Mouse (Mus musculus) c-Kit-positive CD71-positive TER-119-positive erythroid progenitor cells, embryonic 14.5 days (primary cell): ENCODE measurements around the gene Myl4.

Experiments used
- DNase-seq: peaks from one replicate; pipeline ENCODE4 v3.0.0-alpha.2; 2013; ENCODE audit warnings: low spot score

Gene Myl4

DNA sequence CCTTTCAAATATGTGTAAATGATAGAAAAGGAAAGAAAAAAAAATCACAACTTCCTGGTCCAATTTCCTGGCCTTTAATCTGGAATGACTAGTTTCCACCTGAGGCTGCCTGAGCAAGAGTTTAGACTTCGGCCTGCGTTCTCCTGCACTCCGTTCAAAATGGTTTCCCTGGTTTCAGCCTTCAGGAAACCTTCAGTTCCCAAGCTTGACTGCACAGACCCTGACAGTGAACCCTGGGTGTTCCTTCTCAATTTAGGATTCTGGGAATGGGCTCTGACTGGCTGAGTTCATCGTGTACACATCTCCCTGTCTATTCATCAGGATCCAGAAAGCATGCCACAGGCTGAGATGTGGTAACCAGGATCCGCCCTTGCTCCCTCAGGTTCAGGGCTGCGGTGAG, 53.7 kb downstream of the Myl4 start:
- no peak for DNase-seq

DNA sequence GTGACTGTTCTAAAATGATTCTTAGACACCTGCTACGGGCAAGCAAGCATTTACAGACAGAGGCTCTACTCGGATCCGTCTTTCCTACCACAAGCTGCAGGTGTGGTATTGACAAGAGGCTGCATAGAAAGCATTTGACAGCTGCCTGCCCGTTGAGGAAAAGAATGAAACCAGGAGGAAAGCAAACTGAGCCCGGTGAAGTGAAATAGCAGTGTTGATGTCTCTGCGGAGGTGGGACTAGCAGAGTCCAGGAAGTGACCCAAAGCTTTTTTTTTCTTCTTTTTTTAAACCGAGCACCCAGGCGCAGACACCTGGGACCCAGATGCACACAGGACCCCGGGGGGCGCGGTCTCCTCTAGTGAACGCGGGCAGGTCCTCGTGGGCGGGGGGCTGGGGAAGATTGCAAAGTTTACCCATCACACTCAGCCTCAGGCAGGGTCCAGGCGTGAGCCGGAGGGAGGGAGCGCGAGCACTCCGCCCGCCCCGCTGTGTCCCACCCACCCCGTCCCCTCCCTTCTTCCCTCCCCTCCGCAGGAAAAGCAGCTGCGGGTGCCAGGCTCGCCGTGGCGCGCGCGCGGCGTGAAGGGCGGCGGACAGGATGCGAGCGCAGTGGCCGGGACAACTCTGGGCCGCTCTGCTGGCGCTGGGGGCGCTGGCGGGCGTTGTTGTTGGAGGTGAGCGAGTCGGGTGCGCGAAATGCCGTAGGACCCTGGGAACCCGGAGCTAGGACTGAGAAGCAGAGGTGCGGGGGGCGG, 57.2 kb downstream of the Myl4 start, which contains the start of gene Itgb3:
Gene Itgb3 (plus strand): TSS at position 510 of the 755 bp plus-strand sequence.
- no peak for DNase-seq

DNA sequence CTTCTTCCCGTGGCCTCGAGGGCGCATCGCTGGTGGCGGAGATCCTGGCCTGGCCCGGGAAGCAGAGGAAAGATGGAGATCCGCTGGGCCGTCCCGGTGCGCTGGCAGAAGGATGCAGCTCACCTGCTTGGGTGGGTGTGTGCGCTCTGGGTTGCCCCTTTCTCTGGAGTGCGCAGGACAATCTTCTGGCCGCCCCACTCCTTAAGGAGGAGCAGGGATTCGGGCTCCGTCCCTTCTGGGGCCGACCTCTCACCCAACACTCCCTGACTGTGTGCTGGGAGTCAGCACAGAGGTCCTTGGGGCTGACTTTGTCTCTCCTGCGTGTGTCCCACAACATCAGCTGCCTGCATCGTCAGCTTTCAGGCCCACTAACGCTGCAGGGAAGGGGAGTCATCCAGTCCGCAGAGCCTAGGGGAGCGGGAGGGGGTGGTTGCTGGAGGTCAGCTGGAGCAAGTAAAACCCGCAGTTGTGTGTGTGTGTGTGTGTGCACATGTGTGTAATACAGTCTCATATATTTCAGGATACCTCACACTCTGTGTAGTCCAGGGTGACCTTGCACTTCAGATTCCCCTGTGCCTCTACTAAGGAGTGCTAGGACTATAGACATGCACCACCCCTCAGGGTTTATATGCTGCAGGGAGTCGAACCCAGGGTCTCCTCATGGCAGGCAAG, 57.9 kb downstream of the Myl4 start:
- DNase-seq = no peak

DNA sequence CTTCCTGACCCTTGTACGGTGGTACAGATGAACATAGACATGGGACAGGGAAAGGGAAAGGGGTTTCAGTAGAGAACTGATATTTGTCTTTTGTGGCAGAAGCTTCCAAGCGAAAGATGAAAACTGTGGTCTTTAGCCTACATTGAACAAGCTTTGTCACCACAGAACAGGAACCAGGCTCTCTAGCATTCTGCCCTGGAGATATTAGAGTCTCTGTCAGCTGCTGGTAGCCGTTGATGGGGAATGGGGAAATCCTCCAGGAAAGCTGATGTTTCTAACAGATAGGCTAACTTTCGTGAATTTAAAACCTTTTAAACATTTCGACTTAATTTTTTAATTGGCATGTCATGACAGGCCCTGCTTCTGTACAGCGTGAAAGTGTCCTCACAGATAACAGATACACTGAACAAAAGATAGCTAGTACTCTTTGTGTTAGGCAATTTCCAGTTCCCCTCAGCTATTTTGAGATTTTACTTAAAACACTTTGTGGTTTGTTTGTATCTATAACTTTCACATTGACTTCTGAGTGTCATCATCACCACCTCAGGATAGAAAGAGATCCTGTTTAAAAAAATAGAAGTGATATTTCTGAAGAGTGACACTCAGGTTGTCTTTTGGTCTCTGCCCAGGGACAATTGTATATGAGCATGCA, 58.7 kb downstream of the Myl4 start:
- DNase-seq = no peak

DNA sequence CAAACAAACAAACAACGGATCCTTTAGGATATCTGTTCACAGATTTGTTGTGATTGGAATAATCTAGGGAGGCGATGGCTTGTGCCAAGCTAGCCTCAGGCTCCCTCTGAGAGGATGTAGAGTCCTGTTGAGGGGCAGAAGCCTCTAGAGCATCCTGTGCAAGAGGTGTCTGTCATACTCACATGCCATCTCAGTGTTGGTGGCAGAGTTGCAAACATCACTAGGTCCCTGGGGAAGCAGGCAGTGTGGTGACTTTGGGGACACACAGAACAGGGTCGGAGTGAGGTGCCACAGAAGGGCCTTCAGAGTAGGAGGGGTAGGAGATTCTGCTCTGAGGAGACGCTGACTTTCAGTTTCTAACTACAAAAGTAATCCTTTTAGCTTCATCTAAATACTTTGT, 59.3 kb downstream of the Myl4 start:
- no peak for DNase-seq

DNA sequence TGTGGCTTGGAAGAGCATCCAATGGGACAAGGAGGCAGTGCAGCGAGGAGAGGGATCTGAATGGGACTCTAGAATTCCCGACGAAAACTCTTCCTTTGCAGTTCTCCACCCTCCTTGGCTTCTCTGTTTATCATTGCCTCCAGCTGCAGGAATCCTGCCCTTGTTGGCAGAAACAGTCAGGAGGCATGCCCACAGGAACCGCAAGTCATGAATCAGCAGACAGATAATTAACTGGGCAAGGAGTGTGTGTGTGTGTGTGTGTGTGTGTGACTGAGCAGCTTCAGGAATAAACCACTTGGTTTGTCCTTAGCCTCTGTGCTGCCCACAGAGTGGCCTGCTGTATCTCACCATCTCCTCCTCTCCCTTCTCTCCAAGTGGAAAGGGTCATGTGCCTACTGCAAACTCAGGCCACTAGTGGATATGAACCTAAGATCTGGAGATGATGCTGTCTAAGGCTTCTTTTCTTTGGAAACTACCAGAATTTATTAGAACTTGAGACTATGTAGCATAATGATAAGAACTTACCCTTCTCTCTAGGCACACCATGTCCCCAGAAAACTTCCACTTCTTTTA, 61.2 kb downstream of the Myl4 start:
- DNase-seq = no peak

DNA sequence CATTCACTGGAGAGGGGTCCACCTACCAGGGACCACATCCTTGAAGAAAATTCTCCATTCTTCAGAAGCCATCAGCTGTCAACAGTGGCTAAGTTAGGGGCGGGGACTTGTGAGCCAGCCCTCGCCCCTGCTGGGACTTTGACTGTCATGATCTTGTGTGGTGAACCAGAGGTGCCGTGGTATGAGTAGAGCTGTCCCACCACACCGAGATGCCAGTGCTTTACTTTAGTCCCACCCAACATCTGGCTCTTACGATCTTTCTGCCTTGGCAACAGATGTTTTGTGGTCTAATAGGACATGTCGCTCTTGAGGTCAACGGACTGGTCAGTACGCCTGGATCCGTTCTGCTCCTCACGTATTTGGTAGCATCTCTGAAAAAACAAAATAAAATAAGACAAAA, 63.1 kb downstream of the Myl4 start:
- DNase-seq = no peak

DNA sequence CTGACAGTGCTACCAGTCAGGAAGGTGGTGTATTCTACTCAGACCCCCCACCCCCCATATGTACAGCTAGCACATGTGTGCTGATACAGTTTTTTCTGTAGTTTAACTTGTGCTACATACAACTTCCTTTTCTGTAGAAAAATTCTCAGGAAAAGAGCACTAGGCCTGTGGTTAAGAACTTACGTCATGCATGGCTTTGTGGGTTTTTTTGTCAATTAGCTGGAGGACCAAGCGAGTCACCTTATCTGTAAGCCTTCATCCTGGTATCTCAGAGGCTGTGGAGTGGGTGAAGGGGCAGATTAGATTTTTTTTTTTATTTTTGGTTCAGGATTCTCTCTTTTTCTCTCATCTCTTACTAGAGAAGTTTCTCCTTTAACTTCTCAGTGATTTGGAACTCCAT, 63.7 kb downstream of the Myl4 start:
- no peak for DNase-seq

DNA sequence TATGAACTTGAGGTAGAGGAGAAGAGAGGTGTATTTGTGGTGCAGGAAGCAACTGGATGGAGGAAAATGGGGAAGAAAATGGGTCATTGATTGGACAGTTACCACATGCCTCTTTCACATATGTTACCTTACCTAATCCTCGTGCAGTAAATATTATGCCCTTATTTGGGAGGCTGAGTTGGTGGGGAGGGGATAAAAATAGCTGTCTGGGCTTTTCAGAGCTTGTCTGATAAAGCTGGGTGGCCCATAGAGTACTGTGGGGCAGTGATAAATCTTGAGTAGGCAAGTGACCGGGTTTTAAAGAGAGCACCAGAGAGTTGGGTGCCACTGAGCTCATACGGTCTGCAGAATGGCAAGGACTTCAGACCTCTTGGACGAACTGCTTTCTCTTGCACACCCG, 65.7 kb downstream of the Myl4 start:
- no peak for DNase-seq

DNA sequence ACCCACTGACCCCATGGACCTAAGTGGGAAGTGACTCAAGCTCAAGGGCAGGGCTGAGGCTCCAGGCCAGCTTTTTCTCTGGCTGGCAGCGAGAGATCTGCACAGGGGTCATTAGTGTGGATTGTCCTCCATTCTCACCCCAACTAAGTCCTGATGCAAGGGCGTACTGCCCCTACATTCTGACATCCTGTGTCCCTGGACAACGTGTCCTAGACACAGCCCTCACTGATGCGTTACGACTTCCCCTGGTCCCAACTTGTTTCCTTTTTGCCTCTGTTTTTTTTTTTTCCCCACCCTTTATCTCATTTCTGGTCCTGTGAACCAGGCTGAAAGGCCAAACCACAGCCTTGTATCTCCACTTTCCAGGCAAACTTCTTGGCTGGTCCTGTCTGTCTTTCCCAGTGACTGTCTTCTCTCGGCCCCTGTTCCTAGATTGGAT, 68.2 kb downstream of the Myl4 start:
- no peak for DNase-seq

DNA sequence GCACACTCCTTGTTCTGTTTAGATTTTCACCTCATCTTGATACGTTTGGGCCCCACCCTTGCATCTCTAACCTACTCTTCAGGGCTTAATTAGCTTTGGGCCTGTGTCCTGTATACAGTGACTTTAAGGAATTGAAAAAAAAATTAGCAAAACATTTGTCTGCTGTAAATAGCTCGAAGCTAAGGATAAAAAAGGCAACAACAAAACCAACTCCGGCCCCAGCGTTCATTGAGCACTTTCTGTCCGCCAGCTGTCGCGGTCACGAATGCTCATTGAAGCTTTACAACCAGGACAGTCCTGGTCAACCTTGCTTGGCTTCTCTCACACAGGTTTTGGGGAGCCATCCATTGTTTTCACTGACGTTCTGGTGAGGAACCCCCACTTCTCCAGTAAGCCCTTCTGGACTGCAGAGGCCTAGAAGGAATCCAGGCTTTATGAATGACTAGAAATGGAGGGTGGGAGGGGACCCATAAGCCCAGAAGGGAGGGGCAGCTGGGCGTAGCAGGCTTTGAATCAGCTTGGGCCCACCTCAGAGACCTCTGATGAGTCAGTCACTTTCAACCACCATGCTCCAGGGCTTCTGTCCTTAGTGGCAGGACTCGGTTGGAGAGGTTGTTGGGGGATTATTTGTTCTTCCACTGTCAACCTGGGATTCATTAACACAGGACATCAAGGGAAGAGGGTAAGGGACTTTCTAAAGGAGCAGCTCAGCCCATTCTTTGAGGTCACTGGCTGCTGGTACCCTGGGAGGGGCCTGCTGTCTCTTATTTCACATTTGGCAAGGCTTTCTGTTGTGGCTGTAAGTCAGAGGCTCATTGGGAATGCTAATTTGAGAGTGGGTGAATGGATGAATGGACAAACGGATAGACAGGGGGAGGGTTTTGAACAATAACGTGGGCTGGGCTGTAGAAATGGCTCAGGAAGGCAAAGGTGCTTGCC, 68.9 kb downstream of the Myl4 start:
- no peak for DNase-seq

DNA sequence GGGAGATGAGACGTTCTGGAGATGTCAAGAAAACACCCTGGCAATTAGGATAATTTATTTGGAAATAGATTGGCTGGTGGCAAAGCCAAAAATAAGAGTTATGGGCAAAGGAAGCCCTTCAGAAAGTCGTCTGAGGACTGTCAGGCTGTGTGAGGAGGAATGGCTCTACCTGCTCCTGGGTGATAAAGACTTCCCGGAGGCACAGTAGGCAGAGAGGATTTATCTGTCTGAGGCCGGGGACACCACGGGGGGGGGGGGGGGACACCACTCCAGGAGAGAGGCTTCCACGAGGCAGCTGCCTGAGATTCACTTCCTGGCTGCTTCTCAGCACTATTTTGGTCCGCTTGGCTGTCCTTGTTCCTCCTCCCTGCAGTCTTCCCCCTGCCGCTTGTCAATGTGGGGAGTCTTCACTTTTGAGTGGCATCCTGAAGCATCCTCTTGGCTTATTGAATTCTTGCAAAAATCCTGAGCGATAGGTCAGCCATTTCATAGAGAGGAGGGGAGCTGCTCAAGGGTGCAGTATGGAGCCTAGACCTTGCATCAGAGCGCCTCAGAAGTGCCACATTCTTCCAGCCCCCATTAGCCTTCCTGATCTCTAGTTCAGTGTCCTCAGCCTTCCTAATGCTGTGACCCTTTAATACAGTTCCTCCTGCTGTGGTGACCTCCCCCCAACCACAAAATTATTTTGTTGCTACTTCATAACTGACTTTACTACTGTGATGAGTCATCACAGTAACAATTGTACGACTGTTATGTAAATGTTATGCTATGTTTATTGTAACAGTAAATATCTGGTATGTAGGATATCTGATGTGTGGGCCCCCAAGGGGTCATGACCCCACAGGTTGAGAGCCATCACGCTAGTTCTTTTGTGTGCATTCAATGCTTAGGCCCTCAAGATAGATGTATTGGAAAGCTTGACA, 71.8 kb downstream of the Myl4 start:
- no peak for DNase-seq

DNA sequence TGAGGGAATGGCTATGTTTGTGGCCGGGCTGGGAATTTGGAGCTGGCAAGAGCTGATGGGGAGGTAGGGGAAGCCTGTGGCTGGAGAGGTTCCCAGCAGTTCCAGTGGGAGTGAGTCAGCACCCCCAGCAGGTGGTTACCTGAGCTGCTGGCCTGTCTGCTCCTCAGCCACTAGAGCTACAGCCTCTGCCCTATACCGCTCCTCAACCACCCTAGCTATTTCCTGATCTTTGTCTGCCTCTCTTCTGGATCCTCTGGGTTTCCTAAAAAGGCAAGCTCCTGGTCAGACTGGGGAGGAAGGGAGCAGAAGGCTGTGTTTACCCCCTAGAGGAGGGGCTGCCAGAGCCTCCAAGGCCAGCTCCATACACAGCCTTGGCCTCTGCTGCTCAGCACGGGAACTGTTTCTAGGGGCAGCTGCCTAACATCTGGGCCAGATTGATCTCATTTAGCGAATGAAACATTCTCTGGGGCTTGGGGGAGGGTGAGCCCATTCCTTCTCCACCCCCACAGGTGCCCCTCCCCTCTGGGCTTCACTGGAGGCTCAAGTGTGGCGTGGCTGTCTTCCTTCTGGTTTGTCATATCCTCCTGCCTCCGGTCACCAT, 74.4 kb downstream of the Myl4 start:
- no peak for DNase-seq

DNA sequence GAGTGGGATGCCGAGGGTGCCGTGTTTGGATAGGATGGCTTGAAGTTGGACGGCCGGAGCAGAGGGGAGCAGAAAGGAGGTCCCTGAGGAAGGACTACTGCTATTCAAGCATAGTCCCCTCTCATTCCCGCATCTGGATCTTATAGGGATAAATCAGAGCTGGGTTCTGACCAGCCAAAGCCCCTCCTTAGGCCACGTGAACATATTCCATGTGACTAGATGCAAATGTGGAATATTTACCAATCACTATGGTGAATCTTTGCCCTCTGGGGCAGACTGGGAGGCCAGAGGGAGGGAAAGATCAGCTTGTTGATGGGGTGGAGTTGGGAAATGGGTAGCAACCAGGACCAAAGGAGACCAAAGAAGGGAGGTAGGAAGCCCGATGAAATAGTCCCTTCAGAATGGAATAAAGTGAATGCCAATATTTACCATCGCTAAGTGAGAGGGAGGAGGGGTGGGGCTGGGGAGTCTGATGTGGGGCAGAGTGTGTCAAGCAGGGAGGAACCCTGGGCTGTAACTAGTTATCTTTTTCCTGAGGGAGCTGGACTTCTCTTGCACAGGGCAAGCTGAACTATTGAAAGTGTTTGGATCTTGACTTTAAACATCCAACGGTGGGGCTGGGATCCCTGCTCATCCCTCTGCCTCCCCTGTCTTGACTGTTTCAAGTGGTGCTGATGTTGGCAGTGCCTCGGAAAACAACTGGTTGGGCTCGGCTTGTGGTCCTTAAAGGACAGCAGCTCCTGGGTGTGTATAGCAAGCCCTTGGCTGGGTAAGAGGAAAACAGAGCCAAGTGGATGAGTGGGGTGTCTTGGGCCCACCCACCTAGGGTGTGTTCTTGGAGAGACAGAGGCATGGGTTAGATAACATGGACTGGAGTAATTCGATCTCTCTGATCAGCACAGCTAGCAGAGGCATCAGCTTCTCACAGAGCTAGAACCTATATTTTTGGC, 75.3 kb downstream of the Myl4 start:
- no peak for DNase-seq

DNA sequence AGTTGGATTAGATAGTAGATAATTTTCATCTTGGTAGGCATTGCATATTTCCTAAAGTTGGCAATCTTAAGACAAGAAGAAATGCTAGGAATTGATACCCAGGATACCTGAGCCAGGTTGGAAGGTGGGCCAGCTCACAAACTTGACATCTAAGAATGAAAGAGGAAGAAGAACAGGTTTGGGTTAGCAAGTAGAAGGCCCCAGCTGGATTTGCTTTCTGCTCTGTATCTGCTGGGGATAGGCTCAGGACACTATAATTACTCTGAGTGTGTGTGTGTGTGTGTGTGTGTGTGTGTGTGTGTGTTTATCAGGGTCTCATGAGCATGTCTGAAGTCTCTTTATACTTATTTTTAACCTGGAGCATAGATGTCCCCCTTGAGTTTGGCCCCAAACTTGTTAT, 76.2 kb downstream of the Myl4 start:
- DNase-seq = no peak

DNA sequence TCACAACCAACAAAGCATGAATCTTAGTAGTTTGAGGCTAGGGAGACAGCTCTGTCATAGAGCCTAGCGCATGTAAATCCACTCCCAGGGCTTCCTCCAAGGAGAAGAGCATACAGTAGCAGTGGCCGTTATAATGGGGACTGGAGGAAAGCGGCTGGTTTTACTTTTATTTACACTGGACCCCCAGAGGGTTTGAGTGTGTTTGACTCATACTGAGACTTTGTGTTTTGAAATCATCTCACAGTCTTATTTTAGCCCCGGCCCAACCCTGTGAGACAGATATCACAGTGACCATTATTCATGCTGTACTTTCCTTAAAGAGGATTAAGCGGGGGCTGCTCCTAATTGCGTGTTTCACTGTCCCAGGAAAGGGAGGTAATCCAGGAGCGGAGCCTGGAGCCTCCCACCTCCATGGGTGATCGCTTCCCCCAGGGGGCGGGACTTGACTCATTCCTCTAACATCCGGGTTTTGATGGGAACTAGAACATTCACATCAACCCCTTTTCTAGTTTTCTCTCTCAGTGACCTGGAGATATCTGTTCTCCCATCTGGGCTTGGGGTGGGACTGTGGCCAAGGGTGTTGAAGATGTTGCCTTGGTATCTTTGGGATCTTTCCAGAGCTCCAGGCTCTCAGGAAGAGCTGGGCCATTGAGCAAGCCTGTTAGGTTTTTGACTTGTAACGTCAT, 77.3 kb downstream of the Myl4 start:
- DNase-seq = no peak

DNA sequence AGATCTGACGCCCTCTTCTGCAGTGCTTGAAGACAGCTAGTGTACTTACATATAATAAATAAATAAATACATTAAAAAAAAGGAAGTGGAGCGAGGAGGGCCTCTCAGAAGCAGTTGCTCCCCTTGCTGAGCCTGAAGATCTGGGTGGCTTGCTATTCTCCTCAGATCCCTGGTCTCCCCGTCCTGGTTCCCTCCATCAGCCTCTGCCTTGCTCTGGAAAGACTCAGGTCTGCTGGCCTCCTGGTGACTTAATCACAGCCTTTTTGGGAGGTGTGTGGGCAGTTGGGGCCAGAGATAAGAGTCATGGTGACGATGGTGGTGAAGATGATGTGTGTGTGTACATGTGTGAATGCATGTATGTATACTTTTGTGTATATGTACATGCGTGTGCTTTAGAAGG, 78.1 kb downstream of the Myl4 start:
- no peak for DNase-seq

DNA sequence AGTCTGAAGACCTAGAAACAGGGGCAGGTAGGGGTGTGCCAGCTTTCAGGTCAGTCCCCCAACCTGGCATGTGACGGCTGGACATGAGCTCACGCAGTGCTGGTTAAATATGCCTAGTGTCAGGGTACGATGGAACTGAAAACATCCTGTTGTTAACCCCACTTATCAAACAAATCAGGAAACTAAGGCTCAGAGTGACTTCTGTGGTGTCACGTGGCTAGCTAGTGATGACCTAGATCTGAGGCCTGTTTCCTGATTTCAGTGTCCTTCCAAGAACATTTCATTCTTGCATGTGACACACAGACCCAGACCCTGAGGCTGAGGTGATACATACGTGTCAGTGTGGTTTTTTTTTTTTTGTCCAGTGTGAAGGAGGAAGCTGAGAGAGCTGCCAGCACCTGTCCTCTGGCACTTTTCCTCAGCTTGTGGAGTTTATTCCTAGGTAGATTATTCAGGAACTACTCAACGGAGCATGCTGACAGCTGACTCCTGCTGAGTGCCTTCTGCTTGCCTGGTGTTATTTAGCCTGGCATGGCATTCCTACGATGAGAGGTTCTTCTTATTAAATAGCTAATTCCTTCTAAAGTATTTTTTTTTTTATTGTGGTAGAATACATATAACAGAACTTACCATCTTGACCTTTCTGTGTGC, 79.8 kb downstream of the Myl4 start:
- DNase-seq = no peak
